Mouse (Mus musculus) G1E (cell line): Measurements from ENCODE around the gene Creb3l4. TPM values are rescaled to one million over a fixed set of nuclear protein-coding genes. Genes with fewer than 3 reads are reported as not detected.

Source experiments
- ATAC-seq: 2 replicates; pipeline ENCODE4 v1.8.0; 2016; ENCODE audit warnings: mild to moderate bottlenecking; ENCODE audit not compliant: insufficient number of reproducible peaks, poor library complexity, low FRiP score, severe bottlenecking; ENCODE audit errors: extremely low read depth
- DNase-seq: peaks from one replicate; pipeline ENCODE4 v3.0.0; 2012; ENCODE audit warnings: low spot score
- H3K27me3 ChIP-seq: 2 replicates; pipeline ENCODE4 v1.6.1; 2012; ENCODE audit warnings: mild to moderate bottlenecking, low read length, inconsistent platforms; ENCODE audit not compliant: insufficient read depth
- H3K36me3 ChIP-seq: replicated peaks from 2 replicates; pipeline ENCODE3; 2012; ENCODE audit warnings: mild to moderate bottlenecking, inconsistent platforms
- H3K4me1 ChIP-seq: 2 replicates; pipeline ENCODE4 v1.6.1; 2012; ENCODE audit warnings: low read depth, low read length, inconsistent platforms, mixed read lengths; ENCODE audit not compliant: insufficient read depth
- H3K4me3 ChIP-seq: 2 replicates; pipeline ENCODE4 v1.5.1; 2012; ENCODE audit warnings: low read depth, mild to moderate bottlenecking, inconsistent platforms, low read length, moderate library complexity, mixed read lengths
- H3K9me3 ChIP-seq: replicated peaks from 2 replicates; pipeline ENCODE4 v1.6.1; 2012; ENCODE audit warnings: inconsistent platforms
- CTCF ChIP-seq: IDR thresholded peaks from 2 replicates; pipeline ENCODE4 v1.5.1; 2012; ENCODE audit warnings: low read depth, low read length, inconsistent platforms, mixed read lengths
- GATA1 ChIP-seq: IDR thresholded peaks from 2 replicates; pipeline ENCODE4 v1.6.1; 2012; ENCODE audit warnings: borderline replicate concordance, low read length, inconsistent platforms, mixed read lengths
- GATA2 ChIP-seq: IDR thresholded peaks from 2 replicates; pipeline ENCODE4 v1.6.1; 2012; ENCODE audit warnings: low read depth, low read length, inconsistent platforms, borderline replicate concordance
- POLR2AphosphoS5 ChIP-seq: IDR thresholded peaks from 2 replicates; pipeline ENCODE4 v1.6.1; 2012; ENCODE audit warnings: low read depth, low read length, inconsistent platforms; ENCODE audit not compliant: insufficient replicate concordance
- TAL1 ChIP-seq: conservative IDR thresholded peaks from 2 replicates; pipeline ENCODE4 v1.6.1; 2012; ENCODE audit warnings: low read depth, low read length, inconsistent platforms, mixed read lengths
- polyA plus RNA-seq: library from polyadenylated mRNA; stranded (reverse); fragments of >175 nt; gene quantifications from 2 replicates; pipeline ENCODE4 v1.2.3, GENCODE M21; 2012
- total RNA-seq, 2 experiments: library from RNA; stranded (forward) in 1 of 2; stranded (reverse) in 1 of 2; fragments of 200-1000 nt in 1 of 2; fragments of >200 nt in 1 of 2; fragmentation: Nextera tagmentation in 1 of 2; gene quantifications; 2 replicates each; pipeline ENCODE4 v1.2.3; 2014 to 2017

The Creb3l4 gene
- total and polyA plus RNA-seq, 3 experiments = 0.16 TPM; not detected in 2

DNA sequence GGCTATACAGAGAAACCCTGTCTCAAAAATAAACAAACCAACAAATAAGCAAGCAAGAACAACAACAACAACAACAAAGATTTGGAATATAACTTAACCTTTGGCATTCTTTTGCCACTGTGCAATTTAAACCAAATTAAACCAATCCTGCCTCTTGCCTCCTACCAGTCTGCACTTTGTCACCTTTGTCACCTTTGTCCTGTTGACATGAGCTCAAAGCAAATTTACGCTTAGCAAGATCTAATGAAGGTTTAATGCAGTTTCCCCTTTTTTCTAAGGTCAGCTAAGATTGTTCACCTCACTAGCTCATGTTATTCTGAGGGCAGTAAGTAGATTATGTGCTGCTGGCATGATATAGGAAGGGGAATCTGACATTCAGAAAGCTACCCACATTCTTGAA is 45.8 kb downstream of the Creb3l4 start:
- no peak for DNase-seq

DNA sequence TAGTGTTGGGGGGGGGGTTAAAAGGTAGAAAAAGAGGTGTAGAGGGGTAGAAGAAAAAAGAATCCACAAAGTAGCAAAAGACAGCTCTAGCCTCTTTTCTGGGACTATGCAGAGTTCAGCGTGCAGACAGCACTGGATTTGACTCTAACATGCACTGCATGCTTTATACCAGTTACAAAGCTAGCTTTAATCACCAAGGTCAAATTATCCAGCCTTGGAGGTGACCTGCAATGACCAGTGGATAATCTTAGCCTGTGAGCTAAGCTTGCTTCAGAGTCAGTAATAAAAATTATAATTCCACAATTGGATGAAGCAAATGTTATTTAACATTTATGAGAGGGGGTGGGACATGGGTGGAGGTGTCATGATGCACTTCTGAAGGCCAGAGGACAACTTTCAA is 47.7 kb downstream of the Creb3l4 start:
- DNase-seq (no peak), ATAC-seq (no peak)
- Histone ChIP-seq H3K36me3 (no peaks in the 10 kb centered on the region), H3K4me1 (no peaks in the 10 kb centered on the region; the same call in 1 of the 2 replicates), H3K9me3 (no peaks in the 10 kb centered on the region), H3K4me3 (no peak overlapping the region), H3K27me3 (peaks cover 22% of the 10 kb centered on the region)
- TF ChIP-seq POLR2AphosphoS5 = no peak
- TF ChIP-seq CTCF = no peak
- TF ChIP-seq GATA1 = no peak
- TF ChIP-seq TAL1 = no peak
- TF ChIP-seq GATA2 = no peak

More for the DNA sequence above, 45.8 kb downstream of the Creb3l4 start:
- TF ChIP-seq GATA1 = no peak
- Histone ChIP-seq H3K4me1 (no peaks in the 10 kb centered on the region; the same call in 1 of the 2 replicates), H3K4me3 (no peak overlapping the region), H3K9me3 (no peaks in the 10 kb centered on the region), H3K36me3 (no peaks in the 10 kb centered on the region), H3K27me3 (peaks cover 21% of the 10 kb centered on the region)
- no peak for ATAC-seq

DNA sequence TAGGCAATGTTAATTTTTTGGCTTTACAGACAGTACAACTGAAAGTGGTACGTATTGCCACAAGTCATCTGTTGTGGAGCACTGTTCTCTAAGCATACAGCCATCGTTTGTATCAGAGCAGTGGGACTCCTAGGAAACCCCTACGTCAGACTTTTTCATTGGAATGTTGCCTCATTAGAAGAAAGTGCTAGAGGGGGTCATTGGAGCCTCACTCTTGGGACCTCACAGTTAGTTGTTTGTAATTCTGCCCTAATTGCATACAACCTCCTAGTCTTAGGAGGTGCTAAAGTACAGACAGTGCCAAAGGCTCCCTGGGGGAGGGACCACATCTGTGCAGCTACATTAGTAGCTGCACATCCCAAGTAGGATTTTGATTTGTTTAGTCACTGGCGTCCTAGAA is 48.6 kb downstream of the Creb3l4 start:
- ATAC-seq (no peak), DNase-seq (no peak)
- TF ChIP-seq GATA1 = no peak
- no peak for TF ChIP-seq GATA2
- no peak for TF ChIP-seq TAL1
- TF ChIP-seq CTCF = no peak
- no peak for TF ChIP-seq POLR2AphosphoS5
- Histone ChIP-seq H3K4me3 (no peak overlapping the region), H3K36me3 (no peaks in the 10 kb centered on the region), H3K27me3 (peaks cover 26% of the 10 kb centered on the region), H3K4me1 (no peaks in the 10 kb centered on the region; the same call in 1 of the 2 replicates), H3K9me3 (no peaks in the 10 kb centered on the region)

DNA sequence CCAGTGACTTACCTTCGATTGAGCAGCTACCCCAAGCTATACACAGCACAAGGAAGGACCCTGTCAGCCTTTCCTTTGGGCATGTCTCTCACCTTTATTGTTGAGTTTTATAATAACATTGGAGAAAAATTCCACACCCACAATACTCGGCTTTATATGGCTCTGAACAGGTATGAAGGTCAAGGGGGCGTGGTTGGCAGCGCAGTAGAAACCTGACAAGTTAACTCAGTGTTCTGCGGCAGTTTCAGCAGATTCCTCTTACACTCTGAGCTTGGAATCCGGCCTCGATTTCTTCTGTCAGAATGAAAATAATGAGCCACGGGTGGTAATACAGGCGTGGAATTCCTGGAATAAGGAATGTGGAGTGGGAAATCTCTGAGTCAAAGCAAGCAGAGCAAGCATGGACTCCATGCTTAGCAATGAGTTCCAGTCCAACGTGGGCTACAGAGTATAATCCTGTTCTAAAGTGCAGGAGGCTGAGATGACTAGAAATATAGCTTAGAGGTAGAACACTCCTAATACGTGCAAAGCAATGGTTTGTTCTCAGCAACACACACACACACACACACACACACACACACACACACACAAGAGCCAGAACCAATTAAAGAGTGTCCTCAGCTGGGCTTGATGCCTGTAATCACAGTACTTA is 52.3 kb downstream of the Creb3l4 start:
- Histone ChIP-seq H3K4me1 (no peaks in the 10 kb centered on the region; the same call in 1 of the 2 replicates), H3K4me3 (no peak overlapping the region), H3K9me3 (no peaks in the 10 kb centered on the region), H3K27me3 (peaks cover 30% of the 10 kb centered on the region), H3K36me3 (no peaks in the 10 kb centered on the region)
- ATAC-seq (no peak), DNase-seq (no peak)
- TF ChIP-seq GATA2 (no peak), GATA1 (no peak), CTCF (no peak)

Other genes starting within 250 kb of the Creb3l4 start
- gene Hax1, start 244.7 kb downstream of the Creb3l4 start, total RNA-seq (2014; fragmentation: Nextera tagmentation) = 173 and 191 TPM in 2 replicates
- gene Hax1, start 244.7 kb downstream of the Creb3l4 start, total RNA-seq (2017) = 100 and 106 TPM in 2 replicates
- 33.4 and 53.7 TPM in 2 replicates for gene Hax1, start 244.7 kb downstream of the Creb3l4 start, polyA plus RNA-seq
- 77.6 and 84.3 TPM in 2 replicates for gene 4933434E20Rik, start 191.9 kb downstream of the Creb3l4 start, total RNA-seq (2014; fragmentation: Nextera tagmentation)
- 83.1 and 96.2 TPM in 2 replicates for gene 4933434E20Rik, start 191.9 kb downstream of the Creb3l4 start, total RNA-seq (2017)
- 6.8 and 22.4 TPM in 2 replicates for gene 4933434E20Rik, start 191.9 kb downstream of the Creb3l4 start, polyA plus RNA-seq
- 353 and 407 TPM in 2 replicates for gene Ubap2l, start 190.9 kb downstream of the Creb3l4 start, total RNA-seq (2014; fragmentation: Nextera tagmentation)
- gene Ubap2l, start 190.9 kb downstream of the Creb3l4 start, total RNA-seq (2017) = 150 and 193 TPM in 2 replicates
- 145 and 160 TPM in 2 replicates for gene Ubap2l, start 190.9 kb downstream of the Creb3l4 start, polyA plus RNA-seq
- 161 and 215 TPM in 2 replicates for gene Tpm3, start 170.9 kb downstream of the Creb3l4 start, total RNA-seq (2014; fragmentation: Nextera tagmentation)
- gene Tpm3, start 170.9 kb downstream of the Creb3l4 start, total RNA-seq (2017) = 342 and 425 TPM in 2 replicates
- 280 and 287 TPM in 2 replicates for gene Tpm3, start 170.9 kb downstream of the Creb3l4 start, polyA plus RNA-seq
- 0.15 and 0.29 TPM in 2 replicates for gene Nup210l, start 139.4 kb downstream of the Creb3l4 start, total RNA-seq (2014; fragmentation: Nextera tagmentation)
- 0.12 and 0.22 TPM in 2 replicates for gene Nup210l, start 139.4 kb downstream of the Creb3l4 start, total RNA-seq (2017)
- gene Nup210l, start 139.4 kb downstream of the Creb3l4 start, polyA plus RNA-seq = not detected in 2 replicates
- 2,953 and 3,131 TPM in 2 replicates for gene Rps27, start 29.9 kb downstream of the Creb3l4 start, total RNA-seq (2014; fragmentation: Nextera tagmentation)
- gene Rps27, start 29.9 kb downstream of the Creb3l4 start, total RNA-seq (2017) = 4,851 and 5,028 TPM in 2 replicates
- gene Rps27, start 29.9 kb downstream of the Creb3l4 start, polyA plus RNA-seq = 231 and 309 TPM in 2 replicates
- 1.3 TPM in 1 of 2 replicates, not detected in the other for gene Rab13, start 29.8 kb downstream of the Creb3l4 start, total RNA-seq (2014; fragmentation: Nextera tagmentation)
- gene Rab13, start 29.8 kb downstream of the Creb3l4 start, total RNA-seq (2017) = 5.1 and 6.1 TPM in 2 replicates
- 2.4 and 2.7 TPM in 2 replicates for gene Rab13, start 29.8 kb downstream of the Creb3l4 start, polyA plus RNA-seq
- gene Jtb, start 11.9 kb downstream of the Creb3l4 start, total RNA-seq (2014; fragmentation: Nextera tagmentation) = 23.9 and 38.8 TPM in 2 replicates
- gene Jtb, start 11.9 kb downstream of the Creb3l4 start, total RNA-seq (2017) = 40.9 and 44.5 TPM in 2 replicates
- 73.6 and 98.7 TPM in 2 replicates for gene Jtb, start 11.9 kb downstream of the Creb3l4 start, polyA plus RNA-seq
- 31.8 and 35.8 TPM in 2 replicates for gene Slc39a1, start 4.7 kb upstream of the Creb3l4 start, total RNA-seq (2014; fragmentation: Nextera tagmentation)
- 38.0 and 42.7 TPM in 2 replicates for gene Slc39a1, start 4.7 kb upstream of the Creb3l4 start, total RNA-seq (2017)
- 14.0 and 15.6 TPM in 2 replicates for gene Slc39a1, start 4.7 kb upstream of the Creb3l4 start, polyA plus RNA-seq
- gene Crtc2, start 10.7 kb upstream of the Creb3l4 start, total RNA-seq (2014; fragmentation: Nextera tagmentation) = 51.8 and 67.0 TPM in 2 replicates
- gene Crtc2, start 10.7 kb upstream of the Creb3l4 start, total RNA-seq (2017) = 6.4 and 9.6 TPM in 2 replicates
- 58.5 and 68.9 TPM in 2 replicates for gene Crtc2, start 10.7 kb upstream of the Creb3l4 start, polyA plus RNA-seq
- 42.3 and 68.2 TPM in 2 replicates for gene Dennd4b, start 21.7 kb upstream of the Creb3l4 start, total RNA-seq (2014; fragmentation: Nextera tagmentation)
- gene Dennd4b, start 21.7 kb upstream of the Creb3l4 start, total RNA-seq (2017) = 9.8 and 15.2 TPM in 2 replicates
- gene Dennd4b, start 21.7 kb upstream of the Creb3l4 start, polyA plus RNA-seq = 73.7 and 105 TPM in 2 replicates
- gene Gatad2b, start 49.7 kb upstream of the Creb3l4 start, total RNA-seq (2014; fragmentation: Nextera tagmentation) = 176 and 211 TPM in 2 replicates
- 15.2 and 19.1 TPM in 2 replicates for gene Gatad2b, start 49.7 kb upstream of the Creb3l4 start, total RNA-seq (2017)
- 5.1 and 6.8 TPM in 2 replicates for gene Gatad2b, start 49.7 kb upstream of the Creb3l4 start, polyA plus RNA-seq
- gene Slc27a3, start 146.4 kb upstream of the Creb3l4 start, total RNA-seq (2014; fragmentation: Nextera tagmentation) = 0.73 and 1.3 TPM in 2 replicates
- gene Slc27a3, start 146.4 kb upstream of the Creb3l4 start, total RNA-seq (2017) = 2.7 and 2.9 TPM in 2 replicates
- gene Slc27a3, start 146.4 kb upstream of the Creb3l4 start, polyA plus RNA-seq = 2.9 and 3.0 TPM in 2 replicates
- gene Ints3, start 190.1 kb upstream of the Creb3l4 start, total RNA-seq (2014; fragmentation: Nextera tagmentation) = 36.7 and 47.0 TPM in 2 replicates
- 32.5 and 36.2 TPM in 2 replicates for gene Ints3, start 190.1 kb upstream of the Creb3l4 start, total RNA-seq (2017)
- gene Ints3, start 190.1 kb upstream of the Creb3l4 start, polyA plus RNA-seq = 28.2 and 30.8 TPM in 2 replicates
- gene Npr1, start 222.4 kb upstream of the Creb3l4 start, total RNA-seq (2014; fragmentation: Nextera tagmentation) = not detected in 2 replicates
- not detected in 2 replicates for gene Npr1, start 222.4 kb upstream of the Creb3l4 start, total RNA-seq (2017)
- not detected in 2 replicates for gene Npr1, start 222.4 kb upstream of the Creb3l4 start, polyA plus RNA-seq
- 92.4 and 100 TPM in 2 replicates for gene Ilf2, start 232.6 kb upstream of the Creb3l4 start, total RNA-seq (2014; fragmentation: Nextera tagmentation)
- gene Ilf2, start 232.6 kb upstream of the Creb3l4 start, total RNA-seq (2017) = 168 and 181 TPM in 2 replicates
- 15.4 and 21.3 TPM in 2 replicates for gene Ilf2, start 232.6 kb upstream of the Creb3l4 start, polyA plus RNA-seq
- 58.0 and 61.9 TPM in 2 replicates for gene Snapin, start 247.5 kb upstream of the Creb3l4 start, total RNA-seq (2014; fragmentation: Nextera tagmentation)
- 42.5 and 46.2 TPM in 2 replicates for gene Snapin, start 247.5 kb upstream of the Creb3l4 start, total RNA-seq (2017)
- 3.4 and 3.5 TPM in 2 replicates for gene Snapin, start 247.5 kb upstream of the Creb3l4 start, polyA plus RNA-seq